Mouse (Mus musculus) MEL (cell line): ENCODE measurements around the gene Gm42421.

Experiments used
- CTCF ChIP-seq, 3 experiments: IDR thresholded peaks in 2 of 3; conservative IDR thresholded peaks in 1 of 3; 2 replicates each; pipeline ENCODE4 v1.5.1; 2011 to 2012; ENCODE audit warnings: low read length in 3 of 3, low read depth in 2 of 3, mild to moderate bottlenecking in 2 of 3, improper control_type of control experiment in 1 of 3, inconsistent platforms in 1 of 3, mixed read lengths in 1 of 3, moderate library complexity in 1 of 3; ENCODE audit not compliant: control insufficient read depth in 1 of 3, insufficient read depth in 1 of 3, poor library complexity in 1 of 3, severe bottlenecking in 1 of 3
- EP300 ChIP-seq, 2 experiments: IDR thresholded peaks; 2 replicates each; pipeline ENCODE4 v1.6.1; 2011; ENCODE audit warnings: improper control_type of control experiment in 2 of 2, low read length in 2 of 2, low read depth in 1 of 2, mild to moderate bottlenecking in 1 of 2
- GATA1 ChIP-seq: IDR thresholded peaks from 2 replicates; pipeline ENCODE4 v1.6.1; 2011; ENCODE audit warnings: low read depth, low read length, improper control_type of control experiment
- MAFK ChIP-seq: IDR thresholded peaks from 2 replicates; pipeline ENCODE4 v1.6.1; 2011; ENCODE audit warnings: low read depth, mild to moderate bottlenecking, low read length, improper control_type of control experiment, borderline replicate concordance
- MAX ChIP-seq: IDR thresholded peaks from 2 replicates; pipeline ENCODE4 v1.6.1; 2011; ENCODE audit warnings: low read length, improper control_type of control experiment
- MEF2A ChIP-seq: IDR thresholded peaks from 2 replicates; pipeline ENCODE4 v1.6.1; 2014; ENCODE audit warnings: low read depth, mild to moderate bottlenecking, inconsistent platforms, low read length, improper control_type of control experiment; ENCODE audit not compliant: poor library complexity, insufficient replicate concordance, severe bottlenecking; ENCODE audit errors: extremely low read depth
- NELFE ChIP-seq: IDR thresholded peaks from 2 replicates; pipeline ENCODE4 v1.6.1; 2011; ENCODE audit warnings: low read depth, low read length, improper control_type of control experiment
- NRF1 ChIP-seq: IDR thresholded peaks from 2 replicates; pipeline ENCODE4 v1.6.1; 2014; ENCODE audit warnings: low read depth, mild to moderate bottlenecking, inconsistent platforms, low read length, improper control_type of control experiment, moderate library complexity; ENCODE audit not compliant: poor library complexity, insufficient read depth, severe bottlenecking
- TAL1 ChIP-seq: IDR thresholded peaks from 2 replicates; pipeline ENCODE4 v1.6.1; 2012; ENCODE audit warnings: mild to moderate bottlenecking, inconsistent platforms, low read length, moderate library complexity, mixed read lengths
- TBP ChIP-seq: IDR thresholded peaks from 2 replicates; pipeline ENCODE4 v1.8.0; 2011; ENCODE audit warnings: low read depth, low read length, improper control_type of control experiment
- TCF12 ChIP-seq: IDR thresholded peaks from 2 replicates; pipeline ENCODE4 v1.6.1; 2014; ENCODE audit warnings: low read depth, mild to moderate bottlenecking, inconsistent platforms, low read length, improper control_type of control experiment, moderate library complexity
- USF1 ChIP-seq: IDR thresholded peaks from 2 replicates; pipeline ENCODE4 v1.6.1; 2014; ENCODE audit warnings: low read depth, mild to moderate bottlenecking, inconsistent platforms, low read length, improper control_type of control experiment, moderate library complexity
- ZKSCAN1 ChIP-seq: IDR thresholded peaks from 2 replicates; pipeline ENCODE4 v1.6.1; 2012; ENCODE audit warnings: low read depth, mild to moderate bottlenecking, inconsistent platforms, low read length, improper control_type of control experiment, moderate library complexity
- ZNF384 ChIP-seq: IDR thresholded peaks from 2 replicates; pipeline ENCODE4 v1.6.1; 2012; ENCODE audit warnings: low read depth, mild to moderate bottlenecking, inconsistent platforms, low read length, improper control_type of control experiment

- no peak for TF ChIP-seq ZKSCAN1
- TF ChIP-seq CTCF (IDR thresholded peaks at IDR 0.05 in 2 of 3, conservative IDR thresholded peaks at IDR 0.05 in 1 of 3; ENCODE audit: control insufficient read depth in 1 of 3, insufficient read depth in 1 of 3, low read depth in 2 of 3, low read length in 3 of 3, poor library complexity in 1 of 3, severe bottlenecking in 1 of 3), result no peak
- TF ChIP-seq MEF2A, result no peak
- no peak for TF ChIP-seq EP300 (IDR thresholded peaks at IDR 0.05; ENCODE audit: low read depth in 1 of 2, low read length in 2 of 2)
- no peak for TF ChIP-seq ZNF384
- TF ChIP-seq MAFK, result no peak
- TF ChIP-seq TBP, result no peak
- TF ChIP-seq MAX, result no peak
- no peak for TF ChIP-seq GATA1
- TF ChIP-seq NRF1, result no peak
- TF ChIP-seq TAL1, result no peak
- TF ChIP-seq NELFE, result no peak
- TF ChIP-seq TCF12, result no peak
- no peak for TF ChIP-seq USF1
These were observed 42.7 kb upstream of the Gm42421 start for GRCm38 (mm10) chr5:143885274-143885673.
